In genomic region chr7:29501214-29501613, GRCm38 (mm10) we compare ENCODE assay signal across 11 mouse cellular contexts.
DNase-seq lines count a peak whose midpoint lies in the region.
"Had no signal": no experiment of that assay in that cellular context is flagged by ENCODE, and none has a peak within 500 bp of the region (broad histone marks: within the 10 kb centered on the region; RNA-seq: fewer than 3 reads in every experiment).

No protein-coding gene starts in this region.

- peak; percentile 56 to 65 for DNase-seq in cerebellum, adult 18-20 months
- DNase-seq in cerebellum, postnatal 4 days (ENCODE audit: low spot score in 2 of 2): no peak
- DNase-seq in brain, adult 2 months (ENCODE audit: low read depth, low spot score): peak; percentile 76
- DNase-seq in cerebellum, adult 9-10 months: peak; percentile 67
- DNase-seq in cerebellum, postnatal 36 days: peak; percentile 57 to 65
- no peak for DNase-seq in urinary bladder, postnatal 10 days (ENCODE audit: low spot score)
- no peak for DNase-seq in right cerebral cortex, postnatal 25 days
- DNase-seq: adrenal gland, postnatal 14 days; forebrain, postnatal 0 days; gastrocnemius, postnatal 14 days; kidney, adult 18-20 months had no signal

Comparison
In these comparisons a context has a peak if more than half of its experiments do, and no peak if none do; other contexts are left out.
1. DNase-seq: peak in cerebellum, adult 18-20 months (2 of 2), brain, adult 2 months (single experiment), cerebellum, adult 9-10 months (single experiment) and cerebellum, postnatal 36 days (2 of 2); none in cerebellum, postnatal 4 days (0 of 2), urinary bladder, postnatal 10 days (single experiment) and right cerebral cortex, postnatal 25 days (single experiment).